Mouse (Mus musculus) thymus, postnatal 10 days (tissue): ENCODE measurements around the gene Gm3095.
"Not testable (repeated sequence)": the region's sequence is repeated elsewhere in the genome, so short reads cannot be mapped to it uniquely, and the experiment has no call there.

Experiments
- DNase-seq, 2 experiments: peaks; one replicate each; pipeline ENCODE4 v3.0.0; 2021; ENCODE audit warnings: low spot score in 2 of 2

Gm3095 gene

GRCm38 (mm10) chr14:3963247-3963646 lies at the start of gene Gm3095:
TSS of gene Gm3095 (plus strand) at chr14:3963547.
- not testable (repeated sequence) for DNase-seq

DNA sequence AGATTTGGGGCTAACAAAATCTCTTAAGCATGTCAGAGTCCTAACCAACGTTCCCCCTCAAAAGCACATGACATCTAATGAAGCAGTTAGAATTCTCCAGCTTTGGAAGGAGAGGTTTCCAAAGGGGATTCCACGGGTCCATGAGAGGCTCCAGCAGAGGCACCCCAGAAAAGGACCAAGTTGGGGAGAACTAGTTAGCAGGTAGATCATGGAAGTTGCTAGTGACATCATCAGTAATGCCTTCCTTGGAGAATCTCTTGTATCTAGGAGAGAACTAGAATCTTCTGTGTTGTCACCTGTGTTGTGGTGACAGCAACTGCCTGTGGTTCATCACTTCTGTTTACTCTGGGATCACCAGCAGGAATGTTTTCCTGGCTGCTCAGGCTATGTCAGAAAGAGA lies 31.9 kb upstream of the Gm3095 start, which contains the start of gene Gm3029:
Gene Gm3029, plus strand, starts transcription at position 301 of the 400 bp plus-strand sequence.
- not testable (repeated sequence) for DNase-seq

DNA sequence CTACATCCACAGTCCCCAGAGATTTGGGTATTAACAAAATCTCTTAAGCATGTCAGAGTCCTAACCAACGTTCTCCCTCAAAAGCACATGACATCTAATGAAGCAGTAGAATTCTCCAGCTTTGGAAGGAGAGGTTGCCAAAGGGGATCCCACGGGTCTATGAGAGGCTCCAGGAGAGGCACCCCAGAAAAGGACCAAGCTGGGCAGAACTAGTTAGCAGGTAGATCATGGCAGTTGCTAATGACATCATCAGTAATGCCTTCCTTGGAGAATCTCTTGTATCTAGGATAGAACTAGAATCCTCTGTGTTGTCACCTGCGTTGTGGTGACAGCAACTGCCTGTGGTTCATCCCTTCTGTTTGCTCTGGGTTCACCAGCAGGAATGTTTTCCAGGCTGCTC lies 34.7 kb downstream of the Gm3095 start, which contains the start of gene Gm3099:
Gene Gm3099, plus strand, starts transcription at position 301 of the 400 bp plus-strand sequence.
- DNase-seq, result not testable (repeated sequence)
